20 mouse cellular contexts compared by ENCODE assay signal in genomic region chr2:150012787-150013346, GRCm38 (mm10).
DNase-seq lines count a peak whose midpoint lies in the region; ATAC-seq and TF ChIP-seq lines count a peak whose summit lies in the region.
"Had no signal": no experiment of that assay in that cellular context is flagged by ENCODE, and none has a peak within 500 bp of the region (broad histone marks: within the 10 kb centered on the region; RNA-seq: fewer than 3 reads in every experiment).

No protein-coding gene starts in this region.

- no peaks in the 10 kb centered on the region for H3K9me3 ChIP-seq in embryonic facial prominence, embryonic 14.5 days (ENCODE audit: control insufficient read depth, low read length)
- H3K9me3 ChIP-seq in embryonic facial prominence, embryonic 10.5 days, result no peaks in the 10 kb centered on the region
- no peaks in the 10 kb centered on the region for H3K9me3 ChIP-seq in forebrain, embryonic 16.5 days (ENCODE audit: control insufficient read depth, low read length)
- no peaks in the 10 kb centered on the region for H3K9me3 ChIP-seq in forebrain, embryonic 12.5 days
- no peaks in the 10 kb centered on the region for H3K9me3 ChIP-seq in lung, postnatal 0 days (ENCODE audit: low read length)
- no peaks in the 10 kb centered on the region for H3K9me3 ChIP-seq in stomach, postnatal 0 days (ENCODE audit: control insufficient read depth, low read length)
- H3K9me3 ChIP-seq: embryonic facial prominence, embryonic 13.5 days; heart, embryonic 13.5 days; hindbrain, embryonic 15.5 days had no signal

- no peak overlapping the region for H3K9ac ChIP-seq in embryonic facial prominence, embryonic 14.5 days (ENCODE audit: low read depth, low read length)
- no peak overlapping the region for H3K9ac ChIP-seq in forebrain, embryonic 16.5 days (replicated peaks; ENCODE audit: low read depth, low read length)
- H3K9ac ChIP-seq in forebrain, embryonic 12.5 days, result no peak overlapping the region
- H3K9ac ChIP-seq in lung, postnatal 0 days (replicated peaks; ENCODE audit: low read depth), result no peak overlapping the region
- H3K9ac ChIP-seq in stomach, postnatal 0 days (ENCODE audit: low read length), result no peak overlapping the region
- H3K9ac ChIP-seq: embryonic facial prominence, embryonic 13.5 days; heart, embryonic 13.5 days; hindbrain, embryonic 15.5 days had no signal

- no peak overlapping the region for H3K4me2 ChIP-seq in embryonic facial prominence, embryonic 14.5 days (ENCODE audit: low read depth, low read length)
- H3K4me2 ChIP-seq in forebrain, embryonic 16.5 days (ENCODE audit: low read length), result no peak overlapping the region
- no peak overlapping the region for H3K4me2 ChIP-seq in forebrain, embryonic 12.5 days
- H3K4me2 ChIP-seq in lung, postnatal 0 days (replicated peaks; ENCODE audit: low read depth, low read length), result no peak overlapping the region
- no peak overlapping the region for H3K4me2 ChIP-seq in stomach, postnatal 0 days (replicated peaks; ENCODE audit: low read depth)
- H3K4me2 ChIP-seq: embryonic facial prominence, embryonic 13.5 days; heart, embryonic 13.5 days; hindbrain, embryonic 15.5 days had no signal

- H3K27me3 ChIP-seq in embryonic facial prominence, embryonic 14.5 days (replicated peaks; ENCODE audit: control insufficient read depth, insufficient read depth, low read length), result no peaks in the 10 kb centered on the region
- no peaks in the 10 kb centered on the region for H3K27me3 ChIP-seq in embryonic facial prominence, embryonic 10.5 days (replicated peaks; ENCODE audit: low read depth, poor library complexity, severe bottlenecking)
- no peaks in the 10 kb centered on the region for H3K27me3 ChIP-seq in forebrain, embryonic 16.5 days (replicated peaks; ENCODE audit: control insufficient read depth, insufficient read depth, low read length)
- no peaks in the 10 kb centered on the region for H3K27me3 ChIP-seq in forebrain, embryonic 12.5 days
- no peaks in the 10 kb centered on the region for H3K27me3 ChIP-seq in lung, postnatal 0 days (replicated peaks; ENCODE audit: insufficient read depth, low read length)
- H3K27me3 ChIP-seq in stomach, postnatal 0 days (ENCODE audit: control insufficient read depth, insufficient read depth, low read length), result no peaks in the 10 kb centered on the region
- H3K27me3 ChIP-seq: embryonic facial prominence, embryonic 13.5 days; heart, embryonic 13.5 days; hindbrain, embryonic 15.5 days had no signal

- H3K4me1 ChIP-seq in embryonic facial prominence, embryonic 14.5 days (ENCODE audit: control insufficient read depth, insufficient read depth, low read length), result no peaks in the 10 kb centered on the region
- no peaks in the 10 kb centered on the region for H3K4me1 ChIP-seq in embryonic facial prominence, embryonic 10.5 days
- peaks cover 13% of the 10 kb centered on the region for H3K4me1 ChIP-seq in forebrain, embryonic 16.5 days (replicated peaks; ENCODE audit: control insufficient read depth, insufficient read depth, low read length)
- peaks cover 12% of the 10 kb centered on the region for H3K4me1 ChIP-seq in forebrain, embryonic 12.5 days
- H3K4me1 ChIP-seq in lung, postnatal 0 days (ENCODE audit: insufficient read depth, low read depth, low read length), result no peaks in the 10 kb centered on the region
- H3K4me1 ChIP-seq in stomach, postnatal 0 days (replicated peaks; ENCODE audit: control insufficient read depth, insufficient read depth), result no peaks in the 10 kb centered on the region
- H3K4me1 ChIP-seq: embryonic facial prominence, embryonic 13.5 days; heart, embryonic 13.5 days had no signal

- no peak for ATAC-seq in embryonic facial prominence, embryonic 14.5 days (ENCODE audit: low read depth)
- ATAC-seq in forebrain, embryonic 16.5 days, result 0 out of 2 replicates have a peak, but pooled peaks have one; percentile 16
- ATAC-seq in forebrain, embryonic 12.5 days (ENCODE audit: low FRiP score), result no peak
- peak; percentile 67 for ATAC-seq in lung, postnatal 0 days
- 0 out of 2 replicates have a peak, but pooled peaks have one; percentile 40 for ATAC-seq in stomach, postnatal 0 days (ENCODE audit: low FRiP score, low TSS enrichment)
- ATAC-seq: CD4-positive, CD25-positive, alpha-beta regulatory T cell, adult 4 months had no signal

- H3K36me3 ChIP-seq in embryonic facial prominence, embryonic 14.5 days (ENCODE audit: control insufficient read depth, insufficient read depth, low read length), result no peaks in the 10 kb centered on the region
- no peaks in the 10 kb centered on the region for H3K36me3 ChIP-seq in embryonic facial prominence, embryonic 10.5 days (replicated peaks)
- H3K36me3 ChIP-seq in forebrain, embryonic 16.5 days (ENCODE audit: control insufficient read depth, insufficient read depth), result no peaks in the 10 kb centered on the region
- no peaks in the 10 kb centered on the region for H3K36me3 ChIP-seq in forebrain, embryonic 12.5 days (replicated peaks)
- H3K36me3 ChIP-seq in lung, postnatal 0 days (ENCODE audit: insufficient read depth, low read length), result no peaks in the 10 kb centered on the region
- H3K36me3 ChIP-seq in stomach, postnatal 0 days (ENCODE audit: control insufficient read depth, insufficient read depth, low read length), result no peaks in the 10 kb centered on the region
- H3K36me3 ChIP-seq: embryonic facial prominence, embryonic 13.5 days; G1E; heart, embryonic 13.5 days; hindbrain, embryonic 15.5 days had no signal

- no peak overlapping the region for H3K27ac ChIP-seq in embryonic facial prominence, embryonic 14.5 days (replicated peaks; ENCODE audit: low read depth, low read length)
- no peak overlapping the region for H3K27ac ChIP-seq in embryonic facial prominence, embryonic 10.5 days (replicated peaks)
- H3K27ac ChIP-seq in forebrain, embryonic 16.5 days (ENCODE audit: low read length), result no peak overlapping the region
- no peak overlapping the region for H3K27ac ChIP-seq in forebrain, embryonic 12.5 days
- H3K27ac ChIP-seq in lung, postnatal 0 days (ENCODE audit: low read length), result no peak overlapping the region
- H3K27ac ChIP-seq in stomach, postnatal 0 days (replicated peaks), result no peak overlapping the region
- H3K27ac ChIP-seq: embryonic facial prominence, embryonic 13.5 days; heart, embryonic 13.5 days; hindbrain, embryonic 15.5 days had no signal

- no peak for TF ChIP-seq CTCF in lung, postnatal 0 days (IDR thresholded peaks at IDR 0.05)
- TF ChIP-seq CTCF in stomach, postnatal 0 days (IDR thresholded peaks at IDR 0.05; ENCODE audit: low read depth), result no peak

- TF ChIP-seq EP300 in lung, postnatal 0 days (IDR thresholded peaks at IDR 0.05), result peak; percentile 82
- TF ChIP-seq EP300 in stomach, postnatal 0 days (optimal IDR thresholded peaks at IDR 0.05), result no peak

- DNase-seq in embryonic facial prominence, embryonic 14.5 days (ENCODE audit: low spot score), result peak; percentile 40
- DNase-seq in embryonic facial prominence, embryonic 10.5 days (ENCODE audit: low spot score), result no peak
- peak; percentile 31 for DNase-seq in lung, postnatal 0 days (ENCODE audit: low spot score)
- no peak for DNase-seq in lung, adult 18-20 months
- DNase-seq in stomach, postnatal 0 days (ENCODE audit: low spot score), result peak; percentile 18
- DNase-seq: adrenal gland, adult 8-10 months; adrenal gland, postnatal 36 days; B cell, adult 2 months; cerebellum, adult 11 months; cerebellum, adult 8-10 months; cerebellum, postnatal 25 days; gastrocnemius, postnatal 25 days; heart, postnatal 36 days had no signal

- H3K4me3 ChIP-seq in embryonic facial prominence, embryonic 14.5 days (ENCODE audit: low read depth, low read length), result no peak overlapping the region
- no peak overlapping the region for H3K4me3 ChIP-seq in embryonic facial prominence, embryonic 10.5 days
- no peak overlapping the region for H3K4me3 ChIP-seq in forebrain, embryonic 16.5 days (replicated peaks; ENCODE audit: low read length)
- H3K4me3 ChIP-seq in forebrain, embryonic 12.5 days (replicated peaks), result no peak overlapping the region
- no peak overlapping the region for H3K4me3 ChIP-seq in lung, postnatal 0 days (ENCODE audit: low read depth, low read length)
- H3K4me3 ChIP-seq in stomach, postnatal 0 days (ENCODE audit: low read depth, low read length), result no peak overlapping the region
- H3K4me3 ChIP-seq: embryonic facial prominence, embryonic 13.5 days; heart, embryonic 13.5 days; hindbrain, embryonic 15.5 days had no signal

- WGBS in embryonic facial prominence, embryonic 14.5 days, result 56% methylated on average over 6 of the region's 6 CpGs
- WGBS in embryonic facial prominence, embryonic 10.5 days, result 88% methylated on average over 6 of the region's 6 CpGs
- WGBS in forebrain, embryonic 16.5 days, result 64% methylated on average over 6 of the region's 6 CpGs
- WGBS in forebrain, embryonic 12.5 days, result 81% methylated on average over 6 of the region's 6 CpGs
- WGBS in lung, postnatal 0 days, result 38% methylated on average over 6 of the region's 6 CpGs
- WGBS in stomach, postnatal 0 days, result 24% methylated on average over 6 of the region's 6 CpGs

Comparison
In these comparisons a context has a peak if more than half of its experiments do, and no peak if none do; other contexts are left out.
1. ATAC-seq: peak in forebrain, embryonic 16.5 days (single experiment), lung, postnatal 0 days (single experiment) and stomach, postnatal 0 days (single experiment); none in embryonic facial prominence, embryonic 14.5 days (single experiment) and forebrain, embryonic 12.5 days (single experiment).
2. DNase-seq: peak in embryonic facial prominence, embryonic 14.5 days (single experiment), lung, postnatal 0 days (single experiment) and stomach, postnatal 0 days (single experiment); none in embryonic facial prominence, embryonic 10.5 days (single experiment) and lung, adult 18-20 months (0 of 2).